In the genomic region with DNA sequence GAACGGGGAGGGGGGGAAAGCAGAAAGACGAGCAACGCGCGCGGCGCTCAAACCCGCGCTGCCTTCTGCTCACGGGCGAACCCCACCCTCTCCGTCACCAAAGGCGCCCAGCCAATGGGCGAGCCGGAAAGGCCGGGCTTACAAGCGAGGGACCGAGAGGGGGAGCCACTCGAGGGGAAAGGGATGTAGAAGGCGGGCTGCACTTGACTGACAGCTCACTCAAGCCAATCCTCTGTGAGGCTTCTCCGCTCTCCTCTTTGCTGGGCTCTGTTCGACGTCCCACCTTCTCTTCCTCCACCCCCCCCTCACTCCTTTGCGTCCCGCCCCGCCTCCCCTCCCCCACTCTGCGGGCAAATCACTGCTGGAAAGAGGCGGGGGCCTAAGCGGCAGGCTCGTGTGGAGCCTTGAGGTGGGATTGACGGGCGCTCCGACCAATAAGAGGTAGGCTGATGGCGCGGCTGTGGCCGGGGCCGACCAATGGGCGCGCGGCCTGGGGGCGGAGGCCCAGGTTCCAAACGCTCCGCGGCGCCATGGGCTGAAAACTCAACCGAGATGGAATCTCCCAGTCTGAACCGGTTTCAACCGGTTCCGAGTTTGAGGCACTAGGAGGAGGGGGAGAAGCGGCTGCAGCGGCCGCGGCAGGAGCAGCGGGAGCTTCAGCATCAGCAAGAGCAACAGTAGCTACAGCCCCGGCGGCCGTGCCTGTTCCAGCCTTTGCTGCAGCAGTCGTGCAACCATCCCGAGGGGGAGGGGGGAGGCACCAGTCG, we compare ENCODE assay signal across 8 mouse cellular contexts. TPM values are rescaled to one million over a fixed set of nuclear protein-coding genes. Genes with fewer than 3 reads are reported as not detected.
DNase-seq lines count a peak whose midpoint lies in the region; ATAC-seq lines count a peak whose summit lies in the region.

TSS of gene Xpo1 (plus strand) at position 615 of the 767 bp plus-strand sequence.

- DNase-seq in adipocyte (ENCODE audit: low spot score), result peak; percentile 99
- DNase-seq in embryo, embryonic 10 days (ENCODE audit: low spot score), result peak; percentile 99
- DNase-seq in gastrocnemius, postnatal 10 days, result peak; percentile 100
- DNase-seq in induced T-regulatory cell, adult 2 months (ENCODE audit: low read depth), result peak; percentile 100
- DNase-seq in left cerebral cortex, adult 9 months (ENCODE audit: low spot score in 2 of 2), result peak; percentile 99 to 100
- DNase-seq in right cerebral cortex, postnatal 14 days, result peak; percentile 100
- peak; percentile 100 for DNase-seq in urinary bladder, postnatal 36 days (ENCODE audit: low spot score in 2 of 2)

- peak; percentile 74 for ATAC-seq in megakaryocyte progenitor cell, adult 5-6 weeks (replicated peaks; ENCODE audit: poor library complexity)

RNA-seq across cellular contexts. Expression of gene Xpo1, which starts in this region (rescaled TPM):
- total RNA-seq in gastrocnemius, postnatal 10 days (2021), result 10 to 100 TPM; 38.0 to 50.6 TPM
- total RNA-seq in megakaryocyte progenitor cell, adult 5-6 weeks (2015), result 139 and 148 TPM in 2 replicates
- total RNA-seq in megakaryocyte progenitor cell, adult 5-6 weeks (2017), result 214 and 253 TPM in 2 replicates

Comparison
In these comparisons a context has a peak if more than half of its experiments do, and no peak if none do; other contexts are left out.
1. Peak in every context shown above with its lines: DNase-seq and ATAC-seq.